Mouse (Mus musculus) neural tube, embryonic 11.5 days (tissue): Measurements from ENCODE around the gene Kif26b. TPM values are rescaled to one million over a fixed set of nuclear protein-coding genes. Genes with fewer than 3 reads are reported as not detected.

Experiments used
- ATAC-seq: fragments of 200-750 bp; cut with Nextera tagmentation; 2 replicates; pipeline ENCODE4 v1.8.0; 2017; ENCODE audit warnings: moderate number of reproducible peaks, mild to moderate bottlenecking, moderate TSS enrichment, moderate library complexity; ENCODE audit not compliant: insufficient read depth, low FRiP score, low TSS enrichment
- DNase-seq: peaks from one replicate; pipeline ENCODE4 v3.0.0-alpha.2; 2015; ENCODE audit warnings: low spot score
- H3K27ac ChIP-seq: fragments of 300-500 bp; sonication (generic); 2 replicates; pipeline ENCODE4 v1.5.1; 2014; ENCODE audit warnings: low read depth, mild to moderate bottlenecking, low read length
- H3K27me3 ChIP-seq: fragments of 300-500 bp; sonication (generic); 2 replicates; pipeline ENCODE4 v1.6.1; 2014; ENCODE audit warnings: mild to moderate bottlenecking, low read length, mixed read lengths; ENCODE audit not compliant: control insufficient read depth, insufficient read depth
- H3K36me3 ChIP-seq: fragments of 300-500 bp; sonication (generic); 2 replicates; pipeline ENCODE4 v1.6.1; 2014; ENCODE audit warnings: mild to moderate bottlenecking, low read length, moderate library complexity, mixed read lengths; ENCODE audit not compliant: control insufficient read depth, insufficient read depth
- H3K4me1 ChIP-seq: fragments of 300-500 bp; sonication (generic); 2 replicates; pipeline ENCODE4 v1.6.1; 2014; ENCODE audit warnings: low read length, mixed read lengths; ENCODE audit not compliant: control insufficient read depth, insufficient read depth
- H3K4me2 ChIP-seq: fragments of 300-500 bp; sonication (generic); 2 replicates; pipeline ENCODE4 v1.6.1; 2014; ENCODE audit warnings: low read depth, mild to moderate bottlenecking, moderate library complexity
- H3K4me3 ChIP-seq: fragments of 300-500 bp; sonication (generic); 2 replicates; pipeline ENCODE4 v1.5.1; 2014; ENCODE audit warnings: low read depth, low read length
- H3K9ac ChIP-seq: fragments of 300-500 bp; sonication (generic); 2 replicates; pipeline ENCODE4 v1.6.1; 2014; ENCODE audit warnings: mild to moderate bottlenecking, low read length
- H3K9me3 ChIP-seq: fragments of 300-500 bp; sonication (generic); 2 replicates; pipeline ENCODE4 v1.6.1; 2016; ENCODE audit warnings: low read length; ENCODE audit not compliant: control insufficient read depth
- WGBS: fragments of 180-500 bp; shearing (Covaris S2); extraction: QIAGEN DNeasy Blood & Tissue Kit; methylation state at CpG from one replicate; pipeline ENCODE4 v1.1.7; 2014; 5-methylcytosine and 5-hydroxymethylcytosine counted together
- polyA plus RNA-seq: library from polyadenylated mRNA; unstranded; fragments of >200 nt; fragmentation: Nextera tagmentation; extraction: Ambion mirVana; gene quantifications from 2 replicates; pipeline ENCODE4 v1.2.1, GENCODE M21; 2014

Kif26b gene
- polyA plus RNA-seq, 1 experiment from 2014 or later = 6.5 TPM

DNA sequence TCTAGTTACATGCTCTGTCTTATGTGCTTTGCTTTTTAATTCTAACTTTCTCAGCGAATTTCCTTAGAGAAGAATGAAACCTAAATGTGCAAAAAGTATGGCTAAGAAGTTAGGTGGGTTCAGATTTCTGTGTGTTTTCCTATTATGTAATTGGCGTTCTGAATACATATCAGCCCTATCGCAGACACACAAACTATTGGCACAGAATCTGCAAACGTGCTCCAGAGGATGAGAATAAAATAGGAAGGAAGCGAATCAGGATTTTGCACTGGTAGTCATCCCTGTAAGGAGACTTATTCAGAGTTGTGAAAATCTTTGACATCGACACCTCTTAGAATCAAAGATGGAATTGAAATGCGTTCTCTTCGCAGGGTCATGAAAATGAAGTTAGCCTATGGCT, 270.0 kb downstream of the Kif26b start:
- H3K36me3 ChIP-seq = no peaks in the 10 kb centered on the region
- peak overlapping the region; percentile 3; the same call in 1 of the 2 replicates for H3K4me2 ChIP-seq
- no peak overlapping the region for H3K9ac ChIP-seq
- H3K27ac ChIP-seq = no peak overlapping the region
- H3K9me3 ChIP-seq = no peaks in the 10 kb centered on the region
- no peak overlapping the region for H3K4me3 ChIP-seq
- ATAC-seq (no peak), DNase-seq (no peak)
- no peaks in the 10 kb centered on the region for H3K27me3 ChIP-seq
- H3K4me1 ChIP-seq = 0 out of 2 replicates have a peak, but pooled peaks cover 2% of the 10 kb centered on the region
- 83% methylated on average over 8 of the region's 8 CpGs for WGBS

GRCm38 (mm10) chr1:178799836-178800552, 271.1 kb downstream of the Kif26b start:
- Histone ChIP-seq H3K27ac (no peak overlapping the region), H3K36me3 (no peaks in the 10 kb centered on the region), H3K9ac (no peak overlapping the region), H3K27me3 (no peaks in the 10 kb centered on the region), H3K4me1 (0 out of 2 replicates have a peak, but pooled peaks cover 2% of the 10 kb centered on the region), H3K4me2 (no peak overlapping the region), H3K4me3 (no peak overlapping the region), H3K9me3 (no peaks in the 10 kb centered on the region)
- WGBS = 77% methylated on average over 11 of the region's 11 CpGs
- DNase-seq (no peak), ATAC-seq (no peak)

- Histone ChIP-seq H3K9ac (no peak overlapping the region), H3K4me1 (0 out of 2 replicates have a peak, but pooled peaks cover 2% of the 10 kb centered on the region), H3K27ac (no peak overlapping the region), H3K9me3 (no peaks in the 10 kb centered on the region), H3K36me3 (no peaks in the 10 kb centered on the region), H3K4me2 (no peak overlapping the region), H3K4me3 (no peak overlapping the region), H3K27me3 (no peaks in the 10 kb centered on the region)
- 52% methylated on average over 3 of the region's 3 CpGs for WGBS
- DNase-seq (no peak), ATAC-seq (no peak)
Observed at GRCm38 (mm10) chr1:178803155-178803554, 274.2 kb downstream of the Kif26b start.

DNA sequence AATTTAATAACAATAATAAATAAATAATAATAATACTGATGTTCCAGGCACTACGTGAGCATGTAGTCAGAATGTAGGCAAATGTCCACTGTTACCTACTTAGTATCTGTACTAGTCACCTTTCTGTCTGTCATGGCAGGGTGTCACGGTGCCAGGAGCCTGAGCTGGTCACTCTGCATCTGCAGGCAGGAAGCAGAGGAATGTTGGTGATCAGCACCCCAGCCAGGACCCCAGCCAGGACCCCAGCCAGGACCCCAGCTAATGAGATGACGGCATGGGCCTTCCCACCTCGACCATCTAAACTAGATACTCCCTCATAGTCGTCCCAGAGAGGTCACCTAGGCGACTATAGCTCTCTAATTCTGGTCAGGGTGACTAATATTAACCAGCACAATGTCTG, 288.6 kb downstream of the Kif26b start:
- 86% methylated on average over 6 of the region's 6 CpGs for WGBS
- Histone ChIP-seq H3K9me3 (no peaks in the 10 kb centered on the region), H3K4me3 (no peak overlapping the region), H3K27me3 (no peaks in the 10 kb centered on the region), H3K4me1 (no peaks in the 10 kb centered on the region; the same call in 1 of the 2 replicates), H3K9ac (no peak overlapping the region), H3K4me2 (no peak overlapping the region), H3K27ac (no peak overlapping the region), H3K36me3 (no peaks in the 10 kb centered on the region)
- DNase-seq (no peak), ATAC-seq (no peak)

DNA sequence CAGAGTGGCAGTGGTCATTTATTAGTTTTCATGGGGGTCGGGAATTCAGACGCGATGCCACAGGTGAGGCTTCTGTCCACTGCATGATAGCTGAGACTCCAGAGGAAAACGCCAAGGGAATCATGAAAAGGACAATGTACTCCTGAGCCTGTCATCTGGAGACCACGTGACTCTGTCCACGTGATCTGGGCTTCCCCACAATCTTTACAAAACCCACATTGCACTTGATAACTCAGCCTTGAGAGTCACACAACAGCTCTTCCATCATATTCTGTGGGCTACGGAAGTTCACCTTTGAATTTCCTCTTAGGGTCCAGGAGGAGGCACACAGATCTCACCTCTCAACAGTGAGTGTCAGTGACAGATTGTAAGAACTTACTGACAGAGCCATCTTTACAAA, 290.1 kb downstream of the Kif26b start:
- Histone ChIP-seq H3K4me3 (no peak overlapping the region), H3K9me3 (no peaks in the 10 kb centered on the region), H3K27ac (no peak overlapping the region), H3K27me3 (no peaks in the 10 kb centered on the region), H3K36me3 (no peaks in the 10 kb centered on the region), H3K4me2 (no peak overlapping the region), H3K4me1 (no peaks in the 10 kb centered on the region; the same call in 1 of the 2 replicates), H3K9ac (no peak overlapping the region)
- 87% methylated on average over 7 of the region's 7 CpGs for WGBS
- ATAC-seq = no peak
- no peak for DNase-seq

GRCm38 (mm10) chr1:178820079-178820478, 291.2 kb downstream of the Kif26b start:
- ATAC-seq = no peak
- 89% methylated on average over 3 of the region's 3 CpGs for WGBS
- no peak for DNase-seq
- Histone ChIP-seq H3K9ac (no peak overlapping the region), H3K4me2 (no peak overlapping the region), H3K36me3 (no peaks in the 10 kb centered on the region), H3K4me3 (no peak overlapping the region), H3K4me1 (no peaks in the 10 kb centered on the region; the same call in 1 of the 2 replicates), H3K27me3 (no peaks in the 10 kb centered on the region), H3K27ac (no peak overlapping the region), H3K9me3 (no peaks in the 10 kb centered on the region)

GRCm38 (mm10) chr1:178820556-178821435, 291.9 kb downstream of the Kif26b start:
- H3K9me3 ChIP-seq = no peaks in the 10 kb centered on the region
- peak; percentile 83 for ATAC-seq
- WGBS = 52% methylated on average over 14 of the region's 14 CpGs
- H3K9ac ChIP-seq = no peak overlapping the region
- H3K4me3 ChIP-seq = no peak overlapping the region
- no peak overlapping the region for H3K4me2 ChIP-seq
- H3K27ac ChIP-seq = no peak overlapping the region
- no peaks in the 10 kb centered on the region for H3K36me3 ChIP-seq
- no peaks in the 10 kb centered on the region; the same call in 1 of the 2 replicates for H3K4me1 ChIP-seq
- DNase-seq = peak; percentile 38
- H3K27me3 ChIP-seq = no peaks in the 10 kb centered on the region

DNA sequence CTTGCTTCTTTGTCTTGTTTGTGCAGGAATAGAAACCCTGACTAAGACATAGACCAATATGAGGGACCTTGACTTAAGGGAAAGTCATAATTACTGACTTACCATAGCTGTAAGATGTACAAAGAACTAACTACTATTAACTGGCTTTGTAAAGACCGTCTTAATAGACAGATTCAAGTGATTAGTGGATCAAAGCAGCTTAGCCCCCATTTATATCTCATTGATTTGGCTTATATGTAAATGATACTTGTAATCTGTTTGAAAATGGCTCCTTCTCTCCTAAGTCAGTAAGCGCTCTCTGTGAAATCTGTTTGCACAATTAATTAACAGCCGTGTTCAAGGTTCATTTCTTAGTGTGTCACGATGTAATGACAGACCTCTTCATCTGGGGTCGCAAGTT, 295.9 kb downstream of the Kif26b start:
- Histone ChIP-seq H3K4me1 (no peaks in the 10 kb centered on the region; the same call in 1 of the 2 replicates), H3K27me3 (no peaks in the 10 kb centered on the region), H3K4me2 (no peak overlapping the region), H3K9me3 (no peaks in the 10 kb centered on the region), H3K27ac (no peak overlapping the region), H3K9ac (no peak overlapping the region), H3K4me3 (no peak overlapping the region), H3K36me3 (no peaks in the 10 kb centered on the region)
- ATAC-seq (no peak), DNase-seq (no peak)
- WGBS = 88% methylated on average over 5 of the region's 5 CpGs
